Mouse (Mus musculus) forebrain, embryonic 14.5 days (tissue): ENCODE results near the gene Padi3. TPM values are rescaled to one million over a fixed set of nuclear protein-coding genes. Genes with fewer than 3 reads are reported as not detected.

ENCODE experiments used
- ATAC-seq: fragments of 200-750 bp; cut with Nextera tagmentation; 2 replicates; pipeline ENCODE4 v1.8.0; 2017; ENCODE audit warnings: mild to moderate bottlenecking, moderate library complexity
- DNase-seq: peaks from one replicate; pipeline ENCODE4 v3.0.0-alpha.2; 2015; ENCODE audit warnings: low spot score
- H3K27ac ChIP-seq: fragments of 300-500 bp; sonication (generic); 2 replicates; pipeline ENCODE4 v1.5.1; 2014; ENCODE audit warnings: low read depth, mild to moderate bottlenecking, control low read depth, low read length, moderate library complexity
- H3K27me3 ChIP-seq: fragments of 300-500 bp; sonication (generic); replicated peaks from 2 replicates; pipeline ENCODE4 v1.6.1; 2014; ENCODE audit warnings: low read length, control low read depth, mixed read lengths; ENCODE audit not compliant: control insufficient read depth, insufficient read depth
- H3K36me3 ChIP-seq: fragments of 300-500 bp; sonication (generic); 2 replicates; pipeline ENCODE4 v1.6.1; 2014; ENCODE audit warnings: low read length, control low read depth; ENCODE audit not compliant: control insufficient read depth, insufficient read depth
- H3K4me1 ChIP-seq: fragments of 300-500 bp; sonication (generic); 2 replicates; pipeline ENCODE4 v1.6.1; 2014; ENCODE audit warnings: antibody characterized with exemption, low read length, control low read depth; ENCODE audit not compliant: control insufficient read depth, insufficient read depth
- H3K4me2 ChIP-seq: fragments of 300-500 bp; sonication (generic); 2 replicates; pipeline ENCODE4 v1.6.1; 2014; ENCODE audit warnings: mild to moderate bottlenecking, control low read depth, low read length
- H3K4me3 ChIP-seq: fragments of 300-500 bp; sonication (generic); 2 replicates; pipeline ENCODE4 v1.5.1; 2014; ENCODE audit warnings: low read depth, low read length, control low read depth
- H3K9ac ChIP-seq: fragments of 300-500 bp; sonication (generic); 2 replicates; pipeline ENCODE4 v1.6.1; 2014; ENCODE audit warnings: mild to moderate bottlenecking, low read length, control low read depth, moderate library complexity
- H3K9me3 ChIP-seq: fragments of 300-500 bp; sonication (generic); replicated peaks from 2 replicates; pipeline ENCODE4 v1.6.1; 2016; ENCODE audit warnings: low read length, control low read depth, mixed read lengths; ENCODE audit not compliant: control insufficient read depth
- WGBS: fragments of 180-500 bp; shearing (Covaris S2); extraction: QIAGEN DNeasy Blood & Tissue Kit; methylation state at CpG from one replicate; pipeline ENCODE4 v1.1.7; 2014; 5-methylcytosine and 5-hydroxymethylcytosine counted together
- polyA plus RNA-seq: library from polyadenylated mRNA; unstranded; fragments of >200 nt; fragmentation: Nextera tagmentation; extraction: Ambion mirVana; gene quantifications from 2 replicates; pipeline ENCODE4 v1.2.1, GENCODE M21; 2014

The Padi3 gene
- polyA plus RNA-seq, 1 experiment from 2014 or later: not detected

- Histone ChIP-seq H3K4me2 (no peak overlapping the region), H3K9ac (no peak overlapping the region), H3K27ac (no peak overlapping the region), H3K9me3 (no peaks in the 10 kb centered on the region), H3K36me3 (no peaks in the 10 kb centered on the region), H3K4me1 (no peaks in the 10 kb centered on the region), H3K4me3 (no peak overlapping the region), H3K27me3 (no peaks in the 10 kb centered on the region)
- DNase-seq (no peak), ATAC-seq (no peak)
- 78% methylated on average over 4 of the region's 4 CpGs for WGBS
Observed at GRCm38 (mm10) chr4:140844991-140845390, 34.5 kb upstream of the Padi3 start.

GRCm38 (mm10) chr4:140843670-140844280 is 33.3 kb upstream of the Padi3 start:
- H3K36me3 ChIP-seq: no peaks in the 10 kb centered on the region
- no peak overlapping the region for H3K4me2 ChIP-seq
- no peaks in the 10 kb centered on the region for H3K4me1 ChIP-seq
- DNase-seq (no peak), ATAC-seq (no peak)
- H3K4me3 ChIP-seq: no peak overlapping the region
- no peaks in the 10 kb centered on the region for H3K27me3 ChIP-seq
- WGBS: 52% methylated on average over 15 of the region's 15 CpGs
- no peak overlapping the region for H3K27ac ChIP-seq
- H3K9ac ChIP-seq: no peak overlapping the region
- H3K9me3 ChIP-seq: no peaks in the 10 kb centered on the region

GRCm38 (mm10) chr4:140842909-140843308 is 32.5 kb upstream of the Padi3 start:
- H3K4me2 ChIP-seq: no peak overlapping the region
- no peak overlapping the region for H3K27ac ChIP-seq

GRCm38 (mm10) chr4:140837879-140838278 is 27.4 kb upstream of the Padi3 start:
- no peak overlapping the region for H3K9ac ChIP-seq
- no peaks in the 10 kb centered on the region for H3K9me3 ChIP-seq
- no peaks in the 10 kb centered on the region for H3K36me3 ChIP-seq
- DNase-seq (peak; percentile 40), ATAC-seq (no peak)
- peaks cover 7% of the 10 kb centered on the region; the same call in 1 of the 2 replicates for H3K4me1 ChIP-seq
- no peak overlapping the region for H3K4me3 ChIP-seq
- H3K27me3 ChIP-seq: no peaks in the 10 kb centered on the region
- H3K4me2 ChIP-seq: no peak overlapping the region
- WGBS: 19% methylated on average over 8 of the region's 8 CpGs
- H3K27ac ChIP-seq: no peak overlapping the region

More at GRCm38 (mm10) chr4:140842909-140843308, 32.5 kb upstream of the Padi3 start:
- DNase-seq (no peak), ATAC-seq (no peak)
- Histone ChIP-seq H3K4me3 (no peak overlapping the region), H3K36me3 (no peaks in the 10 kb centered on the region), H3K9me3 (no peaks in the 10 kb centered on the region), H3K27me3 (no peaks in the 10 kb centered on the region), H3K4me1 (no peaks in the 10 kb centered on the region), H3K9ac (no peak overlapping the region)
- WGBS: 45% methylated on average over 1 of the region's 1 CpGs

GRCm38 (mm10) chr4:140836208-140836866 is 25.9 kb upstream of the Padi3 start:
- H3K36me3 ChIP-seq: no peaks in the 10 kb centered on the region
- H3K4me3 ChIP-seq: no peak overlapping the region
- H3K4me1 ChIP-seq: peaks cover 7% of the 10 kb centered on the region; the same call in 1 of the 2 replicates
- DNase-seq (peak; percentile 52), ATAC-seq (peak; percentile 56; the same call in 1 of the 2 replicates)
- H3K9ac ChIP-seq: no peak overlapping the region
- no peak overlapping the region for H3K4me2 ChIP-seq
- no peaks in the 10 kb centered on the region for H3K9me3 ChIP-seq
- H3K27ac ChIP-seq: no peak overlapping the region
- no peaks in the 10 kb centered on the region for H3K27me3 ChIP-seq
- 44% methylated on average over 11 of the region's 11 CpGs for WGBS

GRCm38 (mm10) chr4:140835682-140836081 is 25.2 kb upstream of the Padi3 start:
- no peaks in the 10 kb centered on the region for H3K9me3 ChIP-seq
- WGBS: 1% methylated on average over 10 of the region's 10 CpGs
- no peaks in the 10 kb centered on the region for H3K36me3 ChIP-seq
- H3K4me3 ChIP-seq: no peak overlapping the region
- no peaks in the 10 kb centered on the region for H3K27me3 ChIP-seq
- no peak overlapping the region for H3K9ac ChIP-seq
- H3K27ac ChIP-seq: no peak overlapping the region
- no peak overlapping the region for H3K4me2 ChIP-seq
- peaks cover 7% of the 10 kb centered on the region; the same call in 1 of the 2 replicates for H3K4me1 ChIP-seq
- ATAC-seq (peak; percentile 72), DNase-seq (peak; percentile 77)

GRCm38 (mm10) chr4:140834327-140834934 is 24.0 kb upstream of the Padi3 start:
- DNase-seq: no peak
- ATAC-seq: no peak
- H3K27ac ChIP-seq: no peak overlapping the region
- WGBS: 65% methylated on average over 6 of the region's 6 CpGs
- no peak overlapping the region for H3K4me2 ChIP-seq
- no peak overlapping the region for H3K4me3 ChIP-seq
- H3K4me1 ChIP-seq: peaks cover 7% of the 10 kb centered on the region; the same call in 1 of the 2 replicates
- no peaks in the 10 kb centered on the region for H3K27me3 ChIP-seq
- no peak overlapping the region for H3K9ac ChIP-seq
- H3K36me3 ChIP-seq: no peaks in the 10 kb centered on the region
- H3K9me3 ChIP-seq: no peaks in the 10 kb centered on the region

GRCm38 (mm10) chr4:140832821-140833220 is 22.4 kb upstream of the Padi3 start:
- Histone ChIP-seq H3K4me3 (no peak overlapping the region), H3K27ac (no peak overlapping the region), H3K27me3 (no peaks in the 10 kb centered on the region), H3K4me1 (peaks cover 7% of the 10 kb centered on the region; the same call in 1 of the 2 replicates), H3K36me3 (no peaks in the 10 kb centered on the region), H3K9ac (no peak overlapping the region), H3K9me3 (no peaks in the 10 kb centered on the region), H3K4me2 (no peak overlapping the region)
- DNase-seq (no peak), ATAC-seq (no peak)
- WGBS: 58% methylated on average over 8 of the region's 8 CpGs

GRCm38 (mm10) chr4:140831808-140832207 is 21.4 kb upstream of the Padi3 start:
- Histone ChIP-seq H3K27me3 (no peaks in the 10 kb centered on the region), H3K9me3 (no peaks in the 10 kb centered on the region), H3K4me3 (no peak overlapping the region), H3K27ac (no peak overlapping the region), H3K4me2 (no peak overlapping the region), H3K4me1 (peaks cover 7% of the 10 kb centered on the region; the same call in 1 of the 2 replicates), H3K9ac (no peak overlapping the region), H3K36me3 (no peaks in the 10 kb centered on the region)
- DNase-seq: no peak
- 88% methylated on average over 4 of the region's 4 CpGs for WGBS
- no peak for ATAC-seq
